Mouse (Mus musculus): ENCODE data around the gene 4933411K16Rik.

DNA sequence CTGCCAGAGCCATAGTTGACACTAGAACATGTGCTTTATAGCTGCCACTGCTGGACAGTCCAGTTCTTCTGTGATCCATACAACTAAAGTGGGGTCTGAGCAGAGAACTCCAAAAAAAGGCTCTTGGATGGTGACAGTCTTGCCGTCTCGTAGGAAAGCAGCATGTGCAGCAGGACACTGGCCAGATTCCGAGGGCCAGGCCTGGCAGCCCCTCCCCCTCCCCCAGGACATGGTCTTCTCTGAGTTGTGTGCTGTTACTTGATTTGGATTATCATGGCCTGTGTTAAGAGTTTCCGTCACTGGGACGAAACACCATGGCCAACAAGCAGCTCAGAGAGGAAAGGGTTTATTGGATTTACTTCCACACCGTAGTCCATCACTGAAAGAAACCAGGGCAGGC, 47.8 kb upstream of the 4933411K16Rik start:
- TF ChIP-seq CTCF (IDR thresholded peaks at IDR 0.05; ENCODE audit: borderline replicate concordance, insufficient read depth, low read depth, low read length) (no peak), POLR2A (IDR thresholded peaks at IDR 0.05; ENCODE audit: borderline replicate concordance, insufficient read depth, low read length) (no peak)
